Mouse (Mus musculus): Measurements from ENCODE around the gene Edc4. TPM values are rescaled to one million over a fixed set of nuclear protein-coding genes. Genes with fewer than 3 reads are reported as not detected.
A peak's percentile ranks its signal among the peaks of the same experiment; 100 is the strongest.

Gene Edc4
- total and polyA plus RNA-seq, 3 experiments: 46.1 to 72.1 TPM; not detected in 1

GRCm38 (mm10) chr8:105859314-105859713 is 21.4 kb upstream of the Edc4 start (continued):
- TF ChIP-seq UBTF (IDR thresholded peaks at IDR 0.05; ENCODE audit: borderline replicate concordance, insufficient read depth, low read depth, low read length) (no peak), GABPA (IDR thresholded peaks at IDR 0.05; ENCODE audit: low read depth, low read length) (no peak)

GRCm38 (mm10) chr8:105860143-105860981 is 20.3 kb upstream of the Edc4 start, which contains the start of gene Nutf2:
Gene Nutf2, plus strand, starts transcription at chr8:105860580.
- H3K9ac ChIP-seq (ENCODE audit: control insufficient read depth, low read depth, low read length, poor library complexity, severe bottlenecking): peak within 1 kb of the TSS; percentile 85
- H3K4me3 ChIP-seq (ENCODE audit: control insufficient read depth in 1 of 2, insufficient read depth in 1 of 2, low read depth in 2 of 2, low read length in 2 of 2): peak within 1 kb of the TSS; percentile 63 to 83
- H3K79me2 ChIP-seq (ENCODE audit: control insufficient read depth, insufficient read depth, low read length, poor library complexity): peaks cover 53% of the 10 kb centered on the region
- H3K36me3 ChIP-seq (ENCODE audit: control insufficient read depth in 1 of 2, insufficient read depth in 2 of 2, low read length in 2 of 2): peaks cover 0 to 32% of the 10 kb centered on the region in 2 experiments; a peak in 3 of 4 replicates
- no peaks in the 10 kb centered on the region for H3K9me3 ChIP-seq (replicated peaks; ENCODE audit: insufficient read depth, low read length)
- H3K27me3 ChIP-seq (ENCODE audit: control insufficient read depth in 1 of 2, insufficient read depth in 2 of 2, low read length in 2 of 2): no peaks in the 10 kb centered on the region
- peak; percentile 99 for DNase-seq (ENCODE audit: low read depth, low spot score)
- H3K27ac ChIP-seq (ENCODE audit: control insufficient read depth, low read depth, low read length): peak within 1 kb of the TSS; percentile 91
- H3K4me1 ChIP-seq (ENCODE audit: control insufficient read depth in 1 of 2, insufficient read depth in 2 of 2, low read length in 2 of 2): peaks cover 6 to 38% of the 10 kb centered on the region in 2 experiments
- TF ChIP-seq CTCF (IDR thresholded peaks at IDR 0.05 in 2 of 3, conservative IDR thresholded peaks at IDR 0.05 in 1 of 3; ENCODE audit: control insufficient read depth in 1 of 3, insufficient read depth in 1 of 3, low read depth in 2 of 3, low read length in 3 of 3, poor library complexity in 1 of 3, severe bottlenecking in 1 of 3): no peak
- peak; percentile 70; the same call in 1 of the 2 replicates for TF ChIP-seq TBP (IDR thresholded peaks at IDR 0.05; ENCODE audit: low read depth, low read length)
- no peak for TF ChIP-seq RCOR1 (IDR thresholded peaks at IDR 0.05; ENCODE audit: low read depth, low read length)
- TF ChIP-seq USF2 (IDR thresholded peaks at IDR 0.05; ENCODE audit: borderline replicate concordance in 1 of 2, insufficient read depth in 1 of 2, low read depth in 1 of 2, low read length in 2 of 2): no peak
- TF ChIP-seq JUND (IDR thresholded peaks at IDR 0.05; ENCODE audit: low read depth, low read length): no peak
- no peak for TF ChIP-seq GATA1 (IDR thresholded peaks at IDR 0.05; ENCODE audit: low read depth, low read length)
- no peak for TF ChIP-seq RAD21 (IDR thresholded peaks at IDR 0.05; ENCODE audit: low read depth, low read length)
- no peak for TF ChIP-seq ZKSCAN1 (IDR thresholded peaks at IDR 0.05; ENCODE audit: low read depth, low read length)
- TF ChIP-seq USF1 (IDR thresholded peaks at IDR 0.05; ENCODE audit: low read depth, low read length): 0 out of 2 replicates have a peak, but pooled peaks have one; percentile 30
- peak; percentile 74 for TF ChIP-seq SIN3A (IDR thresholded peaks at IDR 0.05; ENCODE audit: low read length)
- TF ChIP-seq CHD1 (IDR thresholded peaks at IDR 0.05; ENCODE audit: low read depth, low read length): no peak
- TF ChIP-seq MEF2A (IDR thresholded peaks at IDR 0.05; ENCODE audit: extremely low read depth, insufficient replicate concordance, low read depth, low read length, poor library complexity, severe bottlenecking): no peak
- TF ChIP-seq BHLHE40 (IDR thresholded peaks at IDR 0.05; ENCODE audit: borderline replicate concordance, low read depth, low read length): no peak
- TF ChIP-seq MXI1 (IDR thresholded peaks at IDR 0.05; ENCODE audit: low read depth, low read length): peak; percentile 84
- TF ChIP-seq POLR2AphosphoS5 (IDR thresholded peaks at IDR 0.05; ENCODE audit: borderline replicate concordance, low read depth, low read length): no peak
- TF ChIP-seq ETS1 (IDR thresholded peaks at IDR 0.05; ENCODE audit: low read depth, low read length): peak; percentile 58
- no peak for TF ChIP-seq MYB (IDR thresholded peaks at IDR 0.05; ENCODE audit: low read depth, low read length)
- TF ChIP-seq TAL1 (IDR thresholded peaks at IDR 0.05; ENCODE audit: low read length): no peak
- TF ChIP-seq SMC3 (IDR thresholded peaks at IDR 0.05; ENCODE audit: low read depth, low read length): no peak
- peak; percentile 43; the same call in 1 of the 2 replicates for TF ChIP-seq ELF1 (IDR thresholded peaks at IDR 0.05; ENCODE audit: low read depth, low read length)
- no peak; the same call in 1 of the 2 replicates for TF ChIP-seq ZMIZ1 (IDR thresholded peaks at IDR 0.05; ENCODE audit: low read depth, low read length)
- TF ChIP-seq MAFK (IDR thresholded peaks at IDR 0.05; ENCODE audit: borderline replicate concordance, low read depth, low read length): no peak
- no peak for TF ChIP-seq ZNF384 (IDR thresholded peaks at IDR 0.05; ENCODE audit: low read depth, low read length)
- no peak for TF ChIP-seq EP300 (IDR thresholded peaks at IDR 0.05; ENCODE audit: low read depth in 1 of 2, low read length in 2 of 2)
- TF ChIP-seq UBTF (IDR thresholded peaks at IDR 0.05; ENCODE audit: borderline replicate concordance, insufficient read depth, low read depth, low read length): no peak
- TF ChIP-seq E2F4 (IDR thresholded peaks at IDR 0.05; ENCODE audit: borderline replicate concordance, low read depth, low read length): peak; percentile 90; the same call in 1 of the 2 replicates
- 0 out of 2 replicates have a peak, but pooled peaks have one; percentile 53 for TF ChIP-seq POLR2AphosphoS2 (IDR thresholded peaks at IDR 0.05; ENCODE audit: low read length)
- TF ChIP-seq MAX (IDR thresholded peaks at IDR 0.05; ENCODE audit: low read length): peak; percentile 83
- TF ChIP-seq POLR2A (IDR thresholded peaks at IDR 0.05; ENCODE audit: control insufficient read depth in 1 of 2, insufficient read depth in 1 of 2, low read depth in 1 of 2, low read length in 2 of 2, poor library complexity in 1 of 2): peak; percentile 77 to 82; a peak in 3 of 4 replicates
- TF ChIP-seq KAT2A (conservative IDR thresholded peaks at IDR 0.05; ENCODE audit: low read depth, low read length): peak; percentile 90
- TF ChIP-seq ZC3H11A (IDR thresholded peaks at IDR 0.05; ENCODE audit: low read depth, low read length): no peak
- TF ChIP-seq GABPA (IDR thresholded peaks at IDR 0.05; ENCODE audit: low read depth, low read length): no peak
